Mouse (Mus musculus) monocyte, adult 5-6 weeks (primary cell): ENCODE data around the gene N4bp1. TPM values are rescaled to one million over a fixed set of nuclear protein-coding genes. Genes with fewer than 3 reads are reported as not detected.
A peak's percentile ranks its signal among the peaks of the same experiment; 100 is the strongest.

Experiments used
- ATAC-seq: fragments of 153-309, 156-312 bp; replicated peaks from 2 replicates; pipeline ENCODE4 v1.8.0; 2017; ENCODE audit warnings: mild to moderate bottlenecking; ENCODE audit not compliant: low TSS enrichment, insufficient number of reproducible peaks, severe bottlenecking, poor library complexity, low FRiP score
- total RNA-seq: library from RNA; stranded (forward); fragments of 200-1000, 200-491, 200-594 nt; gene quantifications from 3 replicates; pipeline ENCODE4 v1.2.3, GENCODE M21; 2017

N4bp1 gene
- total RNA-seq, 1 experiment from 2014 or later: 50.6 TPM

GRCm38 (mm10) chr8:86902656-86903055 is 17.6 kb upstream of the N4bp1 start:
- ATAC-seq: no peak

- 0 out of 2 replicates have a peak, but pooled peaks have one; percentile 9 for ATAC-seq
Observed at GRCm38 (mm10) chr8:86901972-86902371, 16.9 kb upstream of the N4bp1 start.

GRCm38 (mm10) chr8:86897726-86898419 is 12.8 kb upstream of the N4bp1 start:
- ATAC-seq: no peak

GRCm38 (mm10) chr8:86895390-86895789 is 10.3 kb upstream of the N4bp1 start:
- no peak for ATAC-seq

- no peak for ATAC-seq
Observed at GRCm38 (mm10) chr8:86894194-86894761, 9.2 kb upstream of the N4bp1 start.

GRCm38 (mm10) chr8:86893554-86893953 is 8.5 kb upstream of the N4bp1 start:
- no peak for ATAC-seq

- ATAC-seq: peak; percentile 73
Observed at GRCm38 (mm10) chr8:86891533-86891932, 6.5 kb upstream of the N4bp1 start.

GRCm38 (mm10) chr8:86888058-86888939 is 3.2 kb upstream of the N4bp1 start:
- ATAC-seq: peak; percentile 80

- no peak for ATAC-seq
Observed at GRCm38 (mm10) chr8:86884067-86884466, 991 bp downstream of the N4bp1 start.

GRCm38 (mm10) chr8:86882568-86883478 is 2.2 kb downstream of the N4bp1 start:
- no peak for ATAC-seq

- no peak for ATAC-seq
Observed at GRCm38 (mm10) chr8:86881951-86882350, 3.1 kb downstream of the N4bp1 start.

- no peak for ATAC-seq
Observed at GRCm38 (mm10) chr8:86881068-86881609, 3.9 kb downstream of the N4bp1 start.

GRCm38 (mm10) chr8:86876831-86877230 is 8.2 kb downstream of the N4bp1 start:
- ATAC-seq: no peak

- ATAC-seq: no peak
Observed at GRCm38 (mm10) chr8:86874055-86874454, 11.0 kb downstream of the N4bp1 start.

GRCm38 (mm10) chr8:86873151-86873550 is 11.9 kb downstream of the N4bp1 start:
- no peak for ATAC-seq

GRCm38 (mm10) chr8:86872097-86872815 is 12.8 kb downstream of the N4bp1 start:
- ATAC-seq: peak; percentile 67

- no peak for ATAC-seq
Observed at GRCm38 (mm10) chr8:86871421-86871820, 13.6 kb downstream of the N4bp1 start.

GRCm38 (mm10) chr8:86870771-86871170 is 14.3 kb downstream of the N4bp1 start:
- no peak; the same call in 1 of the 2 replicates for ATAC-seq
